Mouse (Mus musculus): Measurements from ENCODE around the gene Slc38a2. TPM values are rescaled to one million over a fixed set of nuclear protein-coding genes. Genes with fewer than 3 reads are reported as not detected.

Gene Slc38a2
- 100 to 1,000 TPM; 115 to 116 TPM for total RNA-seq (2021)
- long read RNA-seq, experiment 1, full-length matches to known transcripts = 29 of 51 reads
- long read RNA-seq, experiment 1, partial matches to known transcripts = 17 of 51 reads
- long read RNA-seq, experiment 1, other reads (novel, unspliced or antisense) = 5 of 51 reads
- long read RNA-seq, experiment 2, full-length matches to known transcripts = 16 of 36 reads
- long read RNA-seq, experiment 2, partial matches to known transcripts = 11 of 36 reads
- long read RNA-seq, experiment 2, other reads (novel, unspliced or antisense) = 9 of 36 reads

DNA sequence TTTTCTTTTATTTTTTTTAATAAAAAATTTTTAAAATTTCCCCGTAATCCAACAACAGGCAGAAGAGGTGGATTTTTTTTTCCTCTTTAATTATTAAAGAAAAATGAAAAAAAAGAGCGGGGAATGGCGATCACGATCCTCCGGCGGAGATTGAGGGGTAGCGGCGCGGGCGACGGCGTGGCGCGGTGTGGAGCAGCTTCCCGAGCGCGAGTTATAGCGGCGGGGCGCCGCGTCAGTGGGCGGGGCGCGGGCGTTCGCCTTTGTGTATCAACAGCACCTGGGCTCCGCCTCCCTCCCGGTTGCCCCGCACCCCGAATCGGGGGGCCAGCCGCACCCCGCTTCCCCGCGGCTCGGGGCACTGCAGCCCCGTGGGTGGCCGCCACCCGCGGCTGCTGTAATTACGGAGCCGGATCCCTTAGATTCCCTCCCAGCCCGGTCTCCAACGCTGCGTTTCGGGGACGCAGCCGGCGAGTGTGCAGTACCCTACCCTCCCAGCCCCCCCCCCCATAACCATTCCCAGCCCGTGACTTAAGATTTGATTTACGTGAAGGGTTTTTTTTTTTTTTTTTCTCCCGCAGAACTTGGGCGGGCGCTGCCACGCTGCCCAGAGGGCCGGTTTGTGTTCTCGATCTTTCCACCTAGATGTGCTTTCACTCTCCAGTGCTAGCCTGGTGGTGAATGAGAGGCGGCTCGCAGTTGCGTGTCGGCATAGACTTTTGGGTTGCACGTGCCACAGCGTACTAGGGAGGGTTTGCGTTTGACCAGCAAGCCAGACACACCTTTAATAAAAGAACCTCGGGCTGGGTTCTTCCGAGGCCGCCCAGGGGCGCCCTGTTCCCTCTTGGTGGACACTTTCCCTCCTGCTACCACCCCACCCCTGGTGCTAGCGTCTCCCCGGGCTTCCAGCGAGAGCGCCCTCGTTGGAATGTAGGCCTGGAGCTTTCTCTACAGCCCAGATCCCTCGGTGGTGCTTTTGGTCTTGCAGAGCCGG is at the start of gene Slc38a2:
Gene Slc38a2 (minus strand): TSS at position 210 of the 991 bp plus-strand sequence.
- DNase-seq = peak; percentile 94
- TF ChIP-seq CTCF (IDR thresholded peaks at IDR 0.05) = peak; percentile 56
- H3K4me3 ChIP-seq = peak within 1 kb of the TSS; percentile 98
- intact Hi-C loops (cut with DNase I) = loop anchor here (5.0 to 10.0 kb wide), 3 partner anchors 77 to 485 kb away; no protein-coding TSS in a partner anchor
- H3K27ac ChIP-seq = peak within 1 kb of the TSS; percentile 100

DNA sequence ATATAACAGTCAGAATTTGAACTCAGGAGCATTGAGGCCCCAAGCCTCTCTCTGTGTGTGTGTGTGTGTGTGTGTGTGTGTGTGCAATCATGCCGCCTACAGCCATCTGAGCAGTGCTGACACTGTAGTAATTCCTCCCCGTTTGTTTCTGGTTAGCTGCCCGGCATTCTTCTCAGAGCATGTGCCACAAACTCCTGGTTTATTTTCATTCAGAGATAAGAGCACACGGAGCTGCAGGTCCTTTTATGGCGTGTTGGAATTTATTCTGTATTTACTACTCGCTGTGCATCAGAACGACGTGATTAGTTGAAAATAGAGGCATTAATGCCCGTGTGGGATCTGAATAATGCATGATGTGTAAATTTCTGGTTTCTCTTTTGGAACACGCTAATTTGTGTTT is 49.6 kb upstream of the Slc38a2 start:
- Histone ChIP-seq H3K4me3 (no peak overlapping the region), H3K27ac (no peak overlapping the region)
- intact Hi-C loops (cut with DNase I) = no loop called here
- TF ChIP-seq CTCF (IDR thresholded peaks at IDR 0.05) = no peak
- no peak for DNase-seq

DNA sequence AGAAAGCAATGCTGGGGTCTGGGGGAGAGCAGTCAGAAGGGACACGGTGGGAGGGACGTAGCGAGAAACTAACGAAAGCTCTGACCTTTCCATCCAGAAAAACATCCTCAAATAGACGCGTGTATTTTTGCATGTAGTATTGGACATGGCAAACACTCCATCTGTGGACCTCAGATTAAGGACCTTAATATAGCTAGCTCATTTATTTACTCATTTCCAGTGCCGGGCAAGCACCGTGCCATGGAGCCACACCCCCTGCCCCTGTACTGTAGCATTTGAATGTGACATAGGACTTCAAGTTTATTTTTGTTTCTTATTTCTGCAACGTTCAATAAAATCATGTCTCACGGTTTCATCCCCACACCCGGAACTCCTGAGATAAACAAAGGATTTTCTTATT is 48.0 kb upstream of the Slc38a2 start:
- intact Hi-C loops (cut with DNase I) = no loop called here
- TF ChIP-seq CTCF (IDR thresholded peaks at IDR 0.05) = no peak
- no peak overlapping the region for H3K27ac ChIP-seq
- no peak overlapping the region for H3K4me3 ChIP-seq
- no peak for DNase-seq

DNA sequence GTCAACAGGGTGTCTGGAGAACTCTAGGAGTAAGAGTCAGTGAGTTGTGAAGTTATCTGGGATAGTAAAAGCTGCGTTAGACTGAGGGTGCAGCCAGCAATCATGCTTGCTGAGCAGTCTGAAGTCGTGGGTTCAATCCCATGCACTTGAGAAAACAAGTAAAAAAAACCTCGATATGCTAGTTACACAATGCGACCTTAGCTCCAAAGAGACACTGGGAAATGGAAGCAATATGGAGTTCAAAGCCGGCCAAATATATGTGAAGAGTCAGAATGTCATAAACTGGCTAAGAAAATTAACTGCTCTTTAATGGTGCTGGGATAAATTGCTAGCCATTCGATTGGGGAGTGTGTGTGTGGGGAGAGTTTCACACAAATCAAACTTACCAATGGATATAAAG is 47.5 kb upstream of the Slc38a2 start:
- Histone ChIP-seq H3K27ac (no peak overlapping the region), H3K4me3 (no peak overlapping the region)
- TF ChIP-seq CTCF (IDR thresholded peaks at IDR 0.05) = no peak
- no peak for DNase-seq
- intact Hi-C loops (cut with DNase I) = no loop called here

DNA sequence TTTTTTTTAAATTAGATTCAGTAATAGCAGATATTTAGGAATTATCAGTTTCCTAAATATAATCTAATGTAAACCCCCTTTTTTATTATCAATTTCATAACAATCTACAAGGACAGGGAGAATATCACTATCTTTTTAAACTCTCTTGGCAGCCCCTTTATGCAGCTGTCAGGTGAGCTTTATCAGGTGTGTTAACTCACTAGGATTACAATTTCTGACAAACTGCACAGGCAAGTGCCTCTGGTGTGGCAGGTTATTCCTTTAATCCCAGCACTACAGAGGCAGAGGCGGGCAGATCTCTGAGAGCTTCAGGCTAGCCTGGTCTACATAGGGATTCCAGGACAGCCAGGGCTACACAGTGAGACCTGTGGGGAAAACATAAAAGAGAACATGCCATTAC is 45.8 kb upstream of the Slc38a2 start:
- TF ChIP-seq CTCF (IDR thresholded peaks at IDR 0.05) = no peak
- intact Hi-C loops (cut with DNase I) = no loop called here
- H3K27ac ChIP-seq = no peak overlapping the region
- no peak overlapping the region for H3K4me3 ChIP-seq
- no peak for DNase-seq

DNA sequence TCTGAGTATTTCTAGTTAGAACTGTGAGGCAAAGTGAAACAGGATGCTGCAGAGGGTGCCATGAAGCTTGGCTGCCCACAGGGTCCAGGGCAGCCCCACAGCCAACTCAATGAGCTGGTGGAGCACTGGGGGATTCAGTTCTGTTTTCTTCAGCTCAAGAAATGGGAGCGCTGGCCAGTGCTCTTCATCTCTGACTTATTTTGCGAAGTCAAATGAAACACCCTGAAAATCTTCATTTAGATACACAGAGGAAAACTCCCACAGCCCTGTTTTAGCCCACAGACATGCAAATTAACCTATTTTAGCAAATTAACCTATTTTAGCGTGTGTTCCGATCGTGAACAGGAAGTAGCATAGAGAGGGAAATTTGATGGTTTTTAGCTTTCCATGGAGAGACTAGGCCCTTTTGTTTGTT is 45.4 kb upstream of the Slc38a2 start:
- no peak overlapping the region for H3K4me3 ChIP-seq
- TF ChIP-seq CTCF (IDR thresholded peaks at IDR 0.05) = no peak
- intact Hi-C loops (cut with DNase I) = no loop called here
- peak overlapping the region; percentile 55 for H3K27ac ChIP-seq
- DNase-seq = no peak

DNA sequence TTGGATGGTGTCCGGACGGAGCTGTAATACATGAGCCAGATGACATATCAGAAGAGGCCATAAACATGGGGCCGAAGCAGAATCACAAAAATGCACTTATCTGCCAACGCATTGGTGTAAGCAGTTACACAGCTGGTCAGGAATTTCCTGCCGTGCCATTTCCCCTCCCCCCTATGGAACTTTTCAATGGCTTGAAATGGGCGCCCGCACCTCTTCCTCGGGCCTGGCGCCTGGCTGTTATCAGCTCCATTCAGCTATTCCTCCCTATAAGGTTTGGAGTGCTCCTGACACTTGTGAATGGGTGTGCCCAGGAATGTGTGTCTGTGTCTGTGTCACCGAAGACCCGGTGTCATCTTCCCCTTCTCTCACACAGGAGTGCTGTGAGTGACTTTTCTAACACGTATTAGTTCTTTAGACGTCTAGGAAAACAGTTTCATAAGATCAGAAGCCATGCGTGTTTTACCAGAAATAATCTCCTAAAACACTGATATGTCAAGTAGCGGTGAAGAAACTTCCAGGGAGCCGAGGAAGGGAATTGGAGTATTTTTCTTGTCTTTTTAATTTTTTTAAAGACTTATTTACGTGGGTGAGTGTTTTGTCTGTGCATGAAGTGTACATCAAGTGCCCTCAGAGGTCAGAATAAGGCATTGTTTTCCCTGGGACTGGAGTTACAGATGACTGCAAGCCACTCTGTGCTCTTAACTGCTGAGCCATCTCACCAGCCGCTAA is 44.8 kb upstream of the Slc38a2 start:
- peak; percentile 29 for DNase-seq
- H3K4me3 ChIP-seq = no peak overlapping the region
- peak overlapping the region; percentile 55 for H3K27ac ChIP-seq
- intact Hi-C loops (cut with DNase I) = no loop called here
- TF ChIP-seq CTCF (IDR thresholded peaks at IDR 0.05) = no peak

DNA sequence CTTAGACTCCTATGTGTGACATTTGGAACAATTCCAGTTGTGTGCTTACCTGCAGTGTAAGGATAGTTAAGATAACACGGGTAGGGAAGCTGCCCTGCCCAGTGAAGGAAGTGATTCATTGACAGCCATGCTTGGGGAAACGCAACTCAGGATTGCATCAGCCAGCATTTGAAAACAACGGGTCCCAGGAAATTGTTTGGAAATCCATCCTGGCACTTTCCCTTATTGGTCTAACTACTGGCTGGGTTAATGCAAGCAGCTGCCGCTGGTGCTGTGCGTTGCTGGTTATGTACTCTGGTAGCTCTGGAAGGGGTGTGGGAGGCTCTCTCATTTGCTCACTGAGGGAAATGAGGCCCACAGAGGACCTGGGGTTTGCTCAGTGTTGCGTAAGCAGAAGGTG is 43.7 kb upstream of the Slc38a2 start:
- DNase-seq = no peak
- TF ChIP-seq CTCF (IDR thresholded peaks at IDR 0.05) = no peak
- Histone ChIP-seq H3K4me3 (no peak overlapping the region), H3K27ac (peak overlapping the region; percentile 55; the same call in 1 of the 2 replicates)
- intact Hi-C loops (cut with DNase I) = no loop called here

DNA sequence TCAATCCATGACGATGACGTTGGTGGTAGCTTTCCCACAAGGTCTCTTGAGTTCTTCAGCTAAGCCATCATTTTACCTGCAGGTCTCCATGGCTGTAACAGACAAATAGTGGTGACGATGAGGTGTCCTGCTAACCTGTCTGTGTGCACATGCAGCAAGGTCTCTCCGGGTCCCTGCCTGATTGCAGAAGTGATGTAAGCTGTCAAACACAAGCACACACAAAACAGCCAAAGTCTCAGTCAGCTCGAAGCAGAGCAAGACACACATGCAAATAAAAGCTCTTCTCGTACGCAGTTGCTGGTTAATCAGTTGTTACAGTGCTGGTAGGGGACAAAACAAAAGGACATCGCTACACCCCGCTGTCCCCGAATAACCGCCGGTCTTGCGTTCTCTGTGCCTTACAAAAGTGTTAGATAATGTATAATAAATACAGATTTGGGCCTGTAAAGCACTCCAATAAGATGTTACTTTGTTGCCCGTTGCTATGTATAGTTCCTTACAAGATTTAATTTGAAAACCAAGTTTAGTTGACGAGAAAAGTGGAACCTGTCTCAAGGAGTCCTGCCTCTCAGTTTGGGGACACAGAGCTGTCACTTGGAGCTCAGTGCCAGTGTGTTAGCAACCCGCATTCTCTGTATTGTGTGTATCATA is 43.2 kb upstream of the Slc38a2 start:
- no peak for DNase-seq
- Histone ChIP-seq H3K27ac (no peak overlapping the region; the same call in 1 of the 2 replicates), H3K4me3 (no peak overlapping the region)
- no peak for TF ChIP-seq CTCF (IDR thresholded peaks at IDR 0.05)
- intact Hi-C loops (cut with DNase I) = no loop called here

DNA sequence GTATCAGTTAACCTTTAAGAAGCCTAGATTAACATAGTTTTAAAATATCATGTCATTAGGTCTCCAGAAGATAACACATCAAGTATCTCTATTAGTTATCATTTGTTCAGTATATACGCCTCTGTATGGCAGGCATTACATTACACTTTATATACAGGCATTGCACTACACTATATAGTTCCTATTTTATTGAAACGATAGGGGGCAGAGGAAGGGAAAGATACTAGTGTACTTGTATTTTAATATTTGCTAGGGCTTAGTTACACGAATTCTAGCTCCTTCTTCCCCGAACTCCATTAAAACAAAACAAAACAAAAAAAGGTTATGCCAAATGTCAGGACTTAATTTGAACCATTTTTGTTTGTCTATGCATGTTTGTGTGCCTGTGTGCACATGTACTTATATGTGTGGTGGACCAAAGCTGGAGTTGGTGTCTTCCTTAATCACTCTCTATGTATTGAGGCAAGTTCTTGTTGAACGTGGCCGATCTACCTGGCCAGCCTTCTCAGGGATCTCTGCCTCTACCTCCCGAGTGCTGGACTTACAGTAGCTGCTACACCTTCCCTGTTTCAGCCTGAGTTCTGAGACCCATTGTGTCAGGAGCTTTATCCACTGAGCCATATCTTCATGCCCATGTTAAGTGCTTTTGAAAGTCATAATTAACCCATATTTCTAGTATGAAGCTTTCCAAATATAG is 41.5 kb upstream of the Slc38a2 start:
- no peak for TF ChIP-seq CTCF (IDR thresholded peaks at IDR 0.05)
- H3K27ac ChIP-seq = no peak overlapping the region
- H3K4me3 ChIP-seq = no peak overlapping the region
- no peak for DNase-seq
- intact Hi-C loops (cut with DNase I) = no loop called here

DNA sequence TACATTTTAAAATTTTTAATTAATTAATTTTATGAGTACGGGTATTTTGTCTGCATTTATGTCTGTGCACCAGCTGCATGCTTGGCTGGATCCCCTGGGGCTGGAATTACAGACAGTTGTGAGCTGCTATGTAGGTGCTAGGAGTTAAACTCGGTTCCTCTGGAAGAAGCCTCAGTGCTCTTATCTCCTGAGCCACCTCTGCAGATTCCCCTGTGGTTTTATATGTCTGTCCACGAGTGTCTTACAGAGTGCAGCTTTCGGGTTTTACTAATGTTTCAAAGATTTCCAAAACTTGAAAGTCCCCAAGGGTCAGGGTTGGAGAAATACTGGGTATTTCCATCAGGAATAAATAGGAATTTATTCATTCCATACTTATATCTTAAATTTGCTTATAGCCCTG is 40.6 kb upstream of the Slc38a2 start:
- no peak for DNase-seq
- Histone ChIP-seq H3K4me3 (no peak overlapping the region), H3K27ac (no peak overlapping the region)
- intact Hi-C loops (cut with DNase I) = no loop called here
- no peak for TF ChIP-seq CTCF (IDR thresholded peaks at IDR 0.05)

Data from gastrocnemius, adult 2 months (tissue).